Mouse (Mus musculus): ENCODE results near the gene Ostm1.

Ostm1 gene

DNA sequence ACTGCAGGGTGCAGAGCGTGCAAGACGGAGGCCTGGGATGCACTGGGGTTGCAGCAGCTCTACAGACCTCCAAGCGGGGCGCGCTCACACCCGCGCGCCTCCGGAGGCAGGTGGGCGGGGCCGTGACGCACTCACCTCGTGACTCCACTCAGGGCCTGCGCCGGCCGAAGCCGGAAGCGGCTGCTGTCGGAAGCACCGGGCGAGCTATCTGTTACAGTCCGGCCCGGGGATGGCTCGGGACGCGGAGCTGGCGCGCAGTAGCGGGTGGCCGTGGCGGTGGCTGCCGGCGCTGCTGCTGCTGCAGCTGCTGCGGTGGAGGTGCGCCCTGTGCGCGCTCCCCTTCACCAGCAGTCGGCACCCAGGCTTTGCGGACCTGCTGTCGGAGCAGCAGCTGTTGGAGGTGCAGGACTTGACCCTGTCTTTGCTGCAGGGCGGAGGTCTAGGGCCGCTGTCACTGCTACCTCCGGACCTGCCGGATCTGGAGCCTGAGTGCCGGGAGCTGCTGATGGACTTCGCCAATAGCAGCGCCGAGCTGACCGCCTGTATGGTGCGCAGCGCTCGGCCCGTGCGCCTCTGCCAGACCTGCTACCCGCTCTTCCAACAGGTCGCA is 95.2 kb downstream of the Ostm1 start:
- DNase-seq (ENCODE audit: low read depth, low spot score), result peak; percentile 96

GRCm38 (mm10) chr10:42679586-42679985 is 96.0 kb downstream of the Ostm1 start:
- no peak for DNase-seq (ENCODE audit: low read depth, low spot score)

- no peak for DNase-seq (ENCODE audit: low read depth, low spot score)
Measured at GRCm38 (mm10) chr10:42680582-42681001, 97.0 kb downstream of the Ostm1 start.

DNA sequence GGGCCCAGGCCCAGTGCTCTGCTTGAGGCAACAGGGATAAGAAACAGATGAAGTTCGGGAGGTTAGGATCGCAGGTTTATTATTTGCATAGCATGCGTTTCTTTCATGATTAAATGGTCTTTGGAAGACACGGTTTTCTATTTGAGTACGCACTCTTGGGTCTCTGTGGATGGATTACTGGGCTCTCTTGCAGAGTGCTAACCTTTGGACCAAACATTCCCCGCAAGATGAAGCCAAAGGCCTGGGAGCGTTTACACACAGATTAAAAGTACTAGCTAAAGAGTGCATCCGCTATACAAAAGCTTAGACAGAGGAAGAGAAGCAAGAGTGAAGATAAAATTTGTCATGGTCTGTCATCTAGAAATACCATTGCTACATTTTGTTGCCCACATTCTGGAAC is 98.8 kb downstream of the Ostm1 start:
- DNase-seq (ENCODE audit: low read depth, low spot score), result no peak

GRCm38 (mm10) chr10:42687873-42688272 is 104.3 kb downstream of the Ostm1 start:
- no peak for DNase-seq (ENCODE audit: low read depth, low spot score)

DNA sequence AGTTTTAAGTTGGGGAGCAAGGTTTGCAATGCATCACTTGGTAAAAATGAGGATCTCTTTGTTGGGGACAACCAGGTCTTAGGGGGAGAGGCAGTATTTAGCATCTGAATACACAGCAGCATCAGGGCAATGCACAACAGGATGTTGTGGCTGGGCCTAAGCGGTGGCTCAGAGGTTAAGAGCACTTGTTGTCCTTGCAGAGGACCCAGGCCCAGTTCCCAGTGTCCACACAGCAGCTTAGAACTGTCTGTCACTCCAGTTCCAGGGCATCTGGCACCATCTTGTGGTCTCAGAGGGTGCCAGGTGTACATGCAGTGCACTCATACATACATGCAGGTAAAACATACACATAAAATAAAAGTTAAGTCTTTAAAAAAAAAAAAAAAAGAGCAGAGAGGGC is 106.1 kb downstream of the Ostm1 start:
- DNase-seq (ENCODE audit: low read depth, low spot score), result no peak

DNA sequence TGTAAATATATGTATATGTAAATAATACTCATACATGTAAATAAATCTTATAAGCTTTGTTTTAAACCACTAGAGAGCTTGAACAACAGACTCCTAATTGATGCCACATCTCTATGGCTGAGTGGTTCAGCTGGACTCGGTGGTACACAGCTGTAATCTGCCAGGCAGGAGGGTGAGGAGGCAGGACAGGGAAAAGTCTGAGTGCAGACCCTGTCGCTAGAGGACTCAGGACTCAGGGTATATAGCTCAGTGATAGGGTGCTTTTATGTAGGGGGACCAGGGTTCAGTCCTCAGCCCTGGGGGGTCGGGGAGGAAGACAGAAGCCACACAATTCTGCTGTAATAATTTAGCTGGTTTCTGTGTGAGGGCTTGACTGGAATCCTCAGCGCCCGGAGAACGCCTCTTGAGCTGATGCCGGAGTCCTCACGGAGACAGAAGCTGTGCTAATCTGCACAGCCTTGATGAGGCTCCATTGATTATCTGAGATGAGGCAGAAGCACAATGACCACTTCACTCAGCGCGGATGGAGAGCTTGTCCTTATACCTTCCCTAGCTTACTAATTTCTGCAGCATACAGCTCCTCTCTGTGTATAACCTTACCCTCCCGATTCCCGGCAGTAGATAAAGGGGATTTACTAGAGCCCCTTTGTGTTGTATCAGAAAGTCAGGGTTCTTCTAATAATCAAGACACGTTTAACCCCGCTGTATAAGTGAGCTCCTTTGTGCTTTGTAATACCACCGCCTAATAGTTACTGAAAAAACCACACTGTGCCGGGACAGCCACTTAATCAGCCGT is 106.8 kb downstream of the Ostm1 start:
- DNase-seq (ENCODE audit: low read depth, low spot score), result no peak

DNA sequence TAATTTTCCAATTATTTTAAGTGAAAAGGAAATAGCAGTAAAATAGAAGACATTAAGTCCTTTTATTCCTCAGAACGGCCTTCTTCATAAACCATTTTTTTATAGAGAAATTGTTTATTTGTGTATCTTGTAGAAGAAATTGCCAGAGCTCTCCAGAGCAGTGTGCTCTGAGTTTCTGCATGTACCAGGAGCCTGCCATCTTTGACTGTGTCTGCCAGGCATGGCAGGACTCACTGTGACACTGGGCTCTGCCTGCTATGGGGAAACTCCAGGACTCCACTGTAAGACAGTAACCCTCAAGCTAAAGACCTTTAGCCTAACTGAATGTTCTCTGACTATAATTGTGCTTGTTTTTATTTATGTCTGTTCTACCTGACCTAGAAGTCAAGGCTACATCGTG is 107.4 kb downstream of the Ostm1 start:
- DNase-seq (ENCODE audit: low read depth, low spot score), result no peak

DNA sequence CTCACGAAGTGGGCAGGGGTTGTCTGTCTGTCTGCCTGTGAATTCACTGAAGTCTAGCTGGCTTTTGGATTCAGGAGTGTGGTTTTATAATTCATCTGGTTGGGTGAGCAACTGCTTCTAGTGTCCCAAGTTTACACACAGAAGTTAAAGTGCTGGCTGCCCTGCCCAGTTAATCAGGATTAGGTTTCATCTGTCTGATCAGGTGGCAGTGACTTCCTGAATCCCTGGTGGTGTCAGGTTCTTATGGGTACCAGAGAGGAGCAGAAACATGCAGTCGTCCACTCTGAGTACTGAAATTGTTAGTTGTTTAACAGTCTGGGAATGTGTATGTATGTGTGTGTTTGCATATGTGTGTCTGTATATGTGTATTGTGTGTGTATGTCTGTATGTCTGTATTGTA is 108.5 kb downstream of the Ostm1 start:
- DNase-seq (ENCODE audit: low read depth, low spot score), result no peak

DNA sequence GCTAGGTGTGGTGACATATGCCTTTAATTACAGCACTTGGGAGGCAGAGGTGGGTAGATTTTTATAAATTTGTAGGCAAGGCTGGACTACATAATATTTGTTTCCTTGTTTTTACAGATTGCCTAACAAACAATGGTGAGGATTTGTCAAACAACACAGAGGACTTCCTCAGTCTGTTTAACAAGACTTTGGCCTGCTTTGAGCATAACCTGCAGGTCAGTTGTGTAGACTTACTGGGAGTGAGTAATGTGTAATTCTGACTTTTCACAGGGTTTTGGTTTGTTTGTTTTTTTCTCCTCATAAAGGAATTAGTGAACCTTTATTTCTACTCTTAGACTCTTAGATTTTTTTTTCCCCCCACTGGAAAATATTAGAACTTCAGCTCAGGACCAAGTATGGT is 109.2 kb downstream of the Ostm1 start:
- DNase-seq (ENCODE audit: low read depth, low spot score), result no peak

- DNase-seq (ENCODE audit: low read depth, low spot score), result no peak
Measured at GRCm38 (mm10) chr10:42693482-42693881, 109.9 kb downstream of the Ostm1 start.

- DNase-seq (ENCODE audit: low read depth, low spot score), result no peak
Measured at GRCm38 (mm10) chr10:42696361-42696760, 112.7 kb downstream of the Ostm1 start.

GRCm38 (mm10) chr10:42697007-42697406 is 113.4 kb downstream of the Ostm1 start:
- peak; percentile 77 for DNase-seq (ENCODE audit: low read depth, low spot score)

DNA sequence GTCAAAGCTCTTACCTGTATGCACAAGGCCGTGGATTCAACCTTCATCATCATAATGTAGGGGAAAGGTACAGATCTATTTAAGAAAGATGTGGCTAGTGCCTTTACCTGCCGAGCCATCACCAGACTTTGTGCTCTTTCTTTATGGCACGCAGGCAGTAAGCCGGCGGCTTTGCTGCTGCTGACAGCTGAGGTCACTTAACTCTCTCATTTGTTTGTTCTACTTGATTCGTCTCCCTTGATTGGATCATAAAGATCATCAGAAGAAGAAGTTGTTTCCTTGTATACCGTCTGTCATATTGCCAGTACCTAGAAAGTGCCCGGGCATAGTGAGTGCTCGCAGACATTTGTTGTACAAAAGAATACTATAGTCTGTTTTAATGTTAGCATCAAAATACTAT is 114.8 kb downstream of the Ostm1 start:
- no peak for DNase-seq (ENCODE audit: low read depth, low spot score)

DNA sequence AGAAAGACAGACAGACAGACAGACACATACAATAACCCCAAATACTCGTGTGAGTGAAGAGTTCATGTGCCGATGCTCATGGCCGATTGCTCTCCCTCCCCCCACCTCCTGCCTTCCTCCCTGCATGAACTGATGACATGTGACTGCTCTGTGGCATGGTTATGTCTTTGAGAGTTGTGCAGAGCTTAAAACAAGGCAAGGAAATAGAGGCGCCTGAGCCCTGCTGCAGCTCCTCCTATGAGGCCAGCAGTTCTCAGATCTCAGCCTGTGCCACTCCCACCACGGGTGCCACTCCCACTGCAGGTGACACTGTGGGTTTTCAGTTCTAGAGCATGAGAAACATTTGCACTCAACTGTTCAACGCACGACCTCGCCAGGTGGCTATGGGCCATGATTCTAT is 115.4 kb downstream of the Ostm1 start:
- no peak for DNase-seq (ENCODE audit: low read depth, low spot score)

- DNase-seq (ENCODE audit: low read depth, low spot score), result no peak
Measured at GRCm38 (mm10) chr10:42702111-42702510, 118.5 kb downstream of the Ostm1 start.

GRCm38 (mm10) chr10:42714676-42715075 is 131.1 kb downstream of the Ostm1 start:
- no peak for DNase-seq (ENCODE audit: low read depth, low spot score)

GRCm38 (mm10) chr10:42715366-42716035 is 131.9 kb downstream of the Ostm1 start:
- DNase-seq (ENCODE audit: low read depth, low spot score), result no peak

- DNase-seq (ENCODE audit: low read depth, low spot score), result no peak
Measured at GRCm38 (mm10) chr10:42722116-42722515, 138.5 kb downstream of the Ostm1 start.

DNA sequence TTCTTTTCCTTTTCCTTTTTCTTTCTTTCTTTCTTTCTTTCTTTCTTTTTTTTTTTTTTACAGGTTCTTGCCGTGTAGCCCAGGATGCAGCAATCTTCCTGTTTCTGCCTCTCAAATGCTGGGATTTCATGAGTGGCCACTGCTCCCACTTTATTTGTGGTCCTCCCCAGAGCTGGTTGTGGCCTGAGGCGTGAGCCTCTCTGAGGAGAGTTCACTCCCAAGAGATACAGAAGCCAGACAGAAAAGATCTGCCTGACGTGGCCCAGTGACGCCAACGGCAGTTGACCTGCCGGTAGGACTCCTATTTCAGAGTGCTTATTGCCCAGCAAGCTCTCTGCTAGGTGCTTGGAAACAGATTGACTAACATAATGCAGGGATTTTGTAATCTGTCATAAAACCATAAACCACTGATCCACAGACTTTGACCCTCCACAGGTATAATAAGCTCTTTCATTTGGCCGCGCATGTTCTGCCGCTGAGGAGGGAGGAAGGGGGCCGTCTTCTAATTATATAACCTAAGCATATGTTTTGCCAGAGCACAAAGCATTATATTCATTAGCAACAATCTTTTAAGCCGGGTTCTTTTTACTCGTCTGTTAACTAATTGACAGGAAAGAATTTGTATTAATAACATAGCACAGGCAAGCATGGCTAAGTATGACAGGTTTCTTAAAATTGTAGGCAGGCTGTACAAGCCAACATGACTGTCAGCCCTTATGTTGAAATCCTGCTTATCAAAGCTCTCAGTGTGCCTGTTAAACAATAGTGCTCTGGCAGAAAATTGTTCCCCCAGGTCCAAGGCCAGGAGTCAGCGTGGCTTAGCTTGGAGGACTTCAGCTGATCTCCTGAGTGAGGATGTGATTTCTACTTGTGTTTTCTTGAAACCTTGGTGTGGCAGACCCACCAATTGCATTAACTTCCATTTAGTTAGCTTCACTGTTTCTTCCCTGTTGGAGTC is 139.9 kb downstream of the Ostm1 start:
- DNase-seq (ENCODE audit: low read depth, low spot score), result no peak

GRCm38 (mm10) chr10:42729607-42730006 is 146.0 kb downstream of the Ostm1 start:
- no peak for DNase-seq (ENCODE audit: low read depth, low spot score)

All from brain, adult 2 months (tissue).